Comparison of ENCODE assay signal across 8 mouse cellular contexts in genomic region chr1:172376198-172376667, GRCm38 (mm10). TPM values are rescaled to one million over a fixed set of nuclear protein-coding genes. Genes with fewer than 3 reads are reported as not detected.
DNase-seq lines count a peak whose midpoint lies in the region; ATAC-seq lines count a peak whose summit lies in the region.

Gene Pigm (plus strand): TSS chr1:172376546.

- peak within 1 kb of the TSS; percentile 64 for H3K9ac ChIP-seq in hindbrain, embryonic 16.5 days (ENCODE audit: low read depth, low read length)

- peak; percentile 94 for DNase-seq in WW6 (ENCODE audit: low read depth, low spot score)
- DNase-seq in cerebellum, postnatal 4 days (ENCODE audit: low spot score in 2 of 2): peak; percentile 89 to 97
- DNase-seq in gastrocnemius, adult 18-20 months (ENCODE audit: low spot score): peak; percentile 98
- DNase-seq in left cerebral cortex, adult 18-20 months (ENCODE audit: low spot score in 2 of 2): peak; percentile 98 to 99
- peak; percentile 99 for DNase-seq in right cerebral cortex, adult 18-20 months
- peak; percentile 96 for DNase-seq in urinary bladder, postnatal 10 days (ENCODE audit: low spot score)

- under 1% methylated on average over 38 of the region's 39 CpGs for WGBS in hindbrain, embryonic 16.5 days
- 0% methylated on average over 39 of the region's 39 CpGs for WGBS in macrophage (ENCODE audit: missing documents)

- H3K4me1 ChIP-seq in hindbrain, embryonic 16.5 days (ENCODE audit: control insufficient read depth, insufficient read depth, low read depth, low read length): peaks cover 23% of the 10 kb centered on the region

- peak within 1 kb of the TSS; percentile 44 for H3K27ac ChIP-seq in hindbrain, embryonic 16.5 days (ENCODE audit: low read depth, low read length)
- peak within 1 kb of the TSS; percentile 62 for H3K27ac ChIP-seq in macrophage

- H3K4me3 ChIP-seq in hindbrain, embryonic 16.5 days (ENCODE audit: low read length): peak within 1 kb of the TSS; percentile 51
- peak within 1 kb of the TSS; percentile 77 for H3K4me3 ChIP-seq in macrophage (ENCODE audit: inconsistent target)

- no peaks in the 10 kb centered on the region for H3K9me3 ChIP-seq in hindbrain, embryonic 16.5 days (ENCODE audit: control insufficient read depth, low read length)

- peak; percentile 99 for ATAC-seq in hindbrain, embryonic 16.5 days

- peaks cover 47% of the 10 kb centered on the region for H3K79me2 ChIP-seq in macrophage (ENCODE audit: inconsistent target)

- peak within 1 kb of the TSS; percentile 98 for H3K4me2 ChIP-seq in hindbrain, embryonic 16.5 days (ENCODE audit: low read length)

- no peaks in the 10 kb centered on the region for H3K27me3 ChIP-seq in hindbrain, embryonic 16.5 days (replicated peaks; ENCODE audit: control insufficient read depth, insufficient read depth, low read length)

- H3K36me3 ChIP-seq in hindbrain, embryonic 16.5 days (ENCODE audit: control insufficient read depth, insufficient read depth, low read length): peaks cover 2% of the 10 kb centered on the region; the same call in 1 of the 2 replicates
- peaks cover 10% of the 10 kb centered on the region; the same call in 1 of the 2 replicates for H3K36me3 ChIP-seq in macrophage (ENCODE audit: inconsistent target)

RNA-seq across cellular contexts. Expression of gene Pigm, which starts in this region (rescaled TPM):
- 1 to 10 TPM; 3.0 to 3.3 TPM for total RNA-seq in gastrocnemius, adult 18-20 months (2021)
- 3.1 and 3.9 TPM in 2 replicates for polyA plus RNA-seq in hindbrain, embryonic 16.5 days (2015; fragmentation: Nextera tagmentation; extraction: Ambion mirVana)
- 1 to 10 TPM; 7.9 to 8.6 TPM for total RNA-seq in left cerebral cortex, adult 18-20 months (2021)
- 10 to 100 TPM in 24 of 26 experiments, 1 to 10 TPM in 2; 8.4 to 37.2 (median 20.2) TPM for total RNA-seq in macrophage (2018; cell fraction: chromatin; rRNA removed)
- 10 to 100 TPM in 3 of 26 experiments, 1 to 10 TPM in 23; 6.0 to 11.9 (median 8.2) TPM for total RNA-seq in macrophage (2018; cell fraction: cytosol; rRNA removed)
- 10 to 100 TPM; 16.2 to 47.3 (median 25.2) TPM for total RNA-seq in macrophage (2018; cell fraction: nucleus; rRNA removed)
- 5.6 to 9.2 TPM (median 7.8 TPM) in 3 replicates for polyA plus RNA-seq in macrophage (2018)

Comparison
In these comparisons a context has a peak if more than half of its experiments do, and no peak if none do; other contexts are left out.
1. Peak in every context shown above with its lines: DNase-seq, ATAC-seq, H3K4me3 ChIP-seq and H3K27ac ChIP-seq.